9 mouse cellular contexts compared by ENCODE assay signal in genomic region chr7:25720760-25721159, GRCm38 (mm10).
"Had no signal": no experiment of that assay in that cellular context is flagged by ENCODE, and none has a peak within 500 bp of the region (broad histone marks: within the 10 kb centered on the region; RNA-seq: fewer than 3 reads in every experiment).

No protein-coding gene starts in this region.

- H3K27me3 ChIP-seq: limb, embryonic 15.5 days; midbrain, embryonic 12.5 days; stomach, embryonic 15.5 days had no signal

- H3K4me3 ChIP-seq: limb, embryonic 15.5 days; midbrain, embryonic 10.5 days; midbrain, embryonic 12.5 days; stomach, embryonic 15.5 days had no signal

- H3K4me2 ChIP-seq: limb, embryonic 15.5 days; liver, embryonic 11.5 days; lung, embryonic 14.5 days; midbrain, embryonic 12.5 days; stomach, embryonic 15.5 days had no signal

- H3K9me3 ChIP-seq: limb, embryonic 15.5 days; midbrain, embryonic 10.5 days; midbrain, embryonic 12.5 days; stomach, embryonic 15.5 days had no signal

- H3K27ac ChIP-seq: limb, embryonic 15.5 days; liver, embryonic 14.5 days; midbrain, embryonic 10.5 days; midbrain, embryonic 12.5 days; stomach, embryonic 15.5 days; stomach, postnatal 0 days had no signal

- DNase-seq: right cerebral cortex, postnatal 14 days had no signal

- H3K9ac ChIP-seq: limb, embryonic 15.5 days; liver, embryonic 14.5 days; lung, embryonic 14.5 days; midbrain, embryonic 12.5 days; stomach, embryonic 15.5 days had no signal
